Comparison of ENCODE assay signal across 26 mouse cellular contexts in the genomic region with DNA sequence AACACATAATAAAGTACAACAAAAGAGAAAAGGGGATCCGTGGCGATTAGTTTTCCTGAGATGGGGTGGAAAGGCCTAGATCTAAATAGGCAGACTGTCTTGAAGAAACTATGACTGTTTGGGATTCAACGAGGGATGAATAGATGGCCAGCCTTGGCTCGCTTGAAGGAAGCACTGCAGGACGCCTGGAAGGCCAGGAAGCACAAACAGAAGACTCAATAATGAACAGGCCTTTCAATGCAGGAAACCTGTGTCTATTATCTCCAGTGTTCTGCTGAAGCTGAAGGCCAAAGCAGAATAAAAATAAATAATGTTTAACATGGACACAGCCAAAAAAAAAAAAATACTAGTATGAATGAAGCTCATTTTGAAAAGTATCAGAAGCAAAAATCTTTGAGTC.
DNase-seq lines count a peak whose midpoint lies in the region; ATAC-seq lines count a peak whose summit lies in the region.
"Had no signal": no experiment of that assay in that cellular context is flagged by ENCODE, and none has a peak within 500 bp of the region (broad histone marks: within the 10 kb centered on the region; RNA-seq: fewer than 3 reads in every experiment).

No protein-coding gene starts in this region.

- H3K27me3 ChIP-seq in liver, embryonic 11.5 days (replicated peaks; ENCODE audit: control insufficient read depth, insufficient read depth, low read length) = no peaks in the 10 kb centered on the region
- H3K27me3 ChIP-seq: embryonic facial prominence, embryonic 15.5 days; forebrain, embryonic 12.5 days; kidney, embryonic 15.5 days; liver, embryonic 13.5 days; neural tube, embryonic 12.5 days; Patski had no signal

- H3K4me2 ChIP-seq in liver, embryonic 11.5 days = no peak overlapping the region
- H3K4me2 ChIP-seq: embryonic facial prominence, embryonic 15.5 days; forebrain, embryonic 12.5 days; kidney, embryonic 15.5 days; liver, embryonic 13.5 days; neural tube, embryonic 12.5 days had no signal

- WGBS in liver, embryonic 11.5 days = 75% methylated on average over 5 of the region's 5 CpGs

- H3K9ac ChIP-seq in liver, embryonic 11.5 days (ENCODE audit: low read depth, low read length) = no peak overlapping the region
- H3K9ac ChIP-seq: embryonic facial prominence, embryonic 15.5 days; forebrain, embryonic 12.5 days; forebrain, postnatal 0 days; kidney, embryonic 15.5 days; liver, embryonic 13.5 days; neural tube, embryonic 12.5 days had no signal

- no peaks in the 10 kb centered on the region for H3K9me3 ChIP-seq in liver, embryonic 11.5 days (ENCODE audit: control insufficient read depth, low read length)
- H3K9me3 ChIP-seq: embryonic facial prominence, embryonic 10.5 days; embryonic facial prominence, embryonic 15.5 days; forebrain, embryonic 12.5 days; kidney, embryonic 15.5 days; liver, embryonic 13.5 days; midbrain, embryonic 10.5 days; neural tube, embryonic 12.5 days had no signal

- H3K4me1 ChIP-seq in liver, embryonic 11.5 days (replicated peaks; ENCODE audit: control insufficient read depth, insufficient read depth, low read length) = no peaks in the 10 kb centered on the region
- H3K4me1 ChIP-seq: embryonic facial prominence, embryonic 15.5 days; forebrain, embryonic 12.5 days; kidney, embryonic 15.5 days; liver, embryonic 13.5 days; midbrain, embryonic 10.5 days; neural tube, embryonic 12.5 days had no signal

- H3K27ac ChIP-seq in liver, embryonic 11.5 days (ENCODE audit: low read depth, low read length) = no peak overlapping the region
- H3K27ac ChIP-seq: embryonic facial prominence, embryonic 10.5 days; embryonic facial prominence, embryonic 15.5 days; forebrain, embryonic 12.5 days; kidney, embryonic 15.5 days; liver, embryonic 13.5 days; midbrain, embryonic 10.5 days; neural tube, embryonic 12.5 days had no signal

- no peaks in the 10 kb centered on the region for H3K36me3 ChIP-seq in liver, embryonic 11.5 days (ENCODE audit: control insufficient read depth, insufficient read depth, low read length)
- H3K36me3 ChIP-seq: embryonic facial prominence, embryonic 10.5 days; embryonic facial prominence, embryonic 15.5 days; forebrain, embryonic 12.5 days; kidney, embryonic 15.5 days; liver, embryonic 13.5 days; midbrain, embryonic 10.5 days; neural tube, embryonic 12.5 days had no signal

- intact Hi-C loops in left cerebral cortex, postnatal 4 days (cut with DNase I) = no loop called here

- H3K4me3 ChIP-seq in liver, embryonic 11.5 days (ENCODE audit: low read depth, low read length) = no peak overlapping the region
- H3K4me3 ChIP-seq: embryonic facial prominence, embryonic 10.5 days; embryonic facial prominence, embryonic 15.5 days; forebrain, embryonic 12.5 days; kidney, embryonic 15.5 days; liver, embryonic 13.5 days; midbrain, embryonic 10.5 days; myocyte; neural tube, embryonic 12.5 days had no signal

- no peak for ATAC-seq in liver, embryonic 11.5 days (replicated peaks; ENCODE audit: low FRiP score)
- ATAC-seq: forebrain, postnatal 0 days; inflammation-experienced regulatory T-cells, adult 6 months; Patski had no signal

- DNase-seq in left cerebral cortex, postnatal 4 days = peak; percentile 20
- DNase-seq in left cerebral cortex, adult 18-20 months (ENCODE audit: low spot score in 2 of 2) = no peak
- DNase-seq in cerebellum, adult 11-12 months = peak; percentile 58
- DNase-seq in cerebellum, adult 9-11 months = peak; percentile 67
- DNase-seq in right cerebral cortex, postnatal 10 days (ENCODE audit: low spot score in 2 of 2) = no peak
- no peak for DNase-seq in lung, postnatal 14 days
- no peak for DNase-seq in liver, embryonic 11.5 days (ENCODE audit: low spot score)
- DNase-seq: adrenal gland, postnatal 10 days; forebrain, postnatal 0 days; gastrocnemius, postnatal 10 days; heart, postnatal 14 days; kidney, adult 11 months; kidney, postnatal 25 days; liver, embryonic 13.5 days; lung, adult 18-20 months; lung, postnatal 10 days; right cerebral cortex, adult 18-20 months had no signal

Comparison
In these comparisons a context has a peak if more than half of its experiments do, and no peak if none do; other contexts are left out.
1. DNase-seq: peak in left cerebral cortex, postnatal 4 days (single experiment), cerebellum, adult 11-12 months (single experiment) and cerebellum, adult 9-11 months (single experiment); none in left cerebral cortex, adult 18-20 months (0 of 2), right cerebral cortex, postnatal 10 days (0 of 2), lung, postnatal 14 days (single experiment) and liver, embryonic 11.5 days (single experiment).